Mouse (Mus musculus): ENCODE data around the gene Eps15l1. TPM values are rescaled to one million over a fixed set of nuclear protein-coding genes. Genes with fewer than 3 reads are reported as not detected.

Gene Eps15l1
- polyA plus RNA-seq, 1 experiment from 2014 or later: 51.9 TPM

GRCm38 (mm10) chr8:72321635-72322441 lies 99.4 kb downstream of the Eps15l1 start:
- peak overlapping the region; percentile 15; the same call in 1 of the 2 replicates for H3K4me2 ChIP-seq (ENCODE audit: low read length)
- H3K4me1 ChIP-seq (ENCODE audit: control insufficient read depth, insufficient read depth, low read depth, low read length): peaks cover 14% of the 10 kb centered on the region

GRCm38 (mm10) chr8:72320803-72321583 lies 100.3 kb downstream of the Eps15l1 start:
- Histone ChIP-seq H3K27ac (ENCODE audit: low read depth, low read length) (no peak overlapping the region), H3K4me3 (ENCODE audit: low read length) (peak overlapping the region; percentile 58), H3K27me3 (replicated peaks; ENCODE audit: control insufficient read depth, insufficient read depth, low read length) (peaks cover 31% of the 10 kb centered on the region), H3K4me1 (ENCODE audit: control insufficient read depth, insufficient read depth, low read depth, low read length) (peaks cover 14% of the 10 kb centered on the region), H3K9ac (ENCODE audit: low read depth, low read length) (peak overlapping the region; percentile 35; the same call in 1 of the 2 replicates), H3K9me3 (ENCODE audit: control insufficient read depth, low read length) (no peaks in the 10 kb centered on the region), H3K4me2 (ENCODE audit: low read length) (peak overlapping the region; percentile 19), H3K36me3 (ENCODE audit: control insufficient read depth, insufficient read depth, low read length) (no peaks in the 10 kb centered on the region)
- ATAC-seq: no peak
- WGBS: 61% methylated on average over 25 of the region's 25 CpGs

More at GRCm38 (mm10) chr8:72321635-72322441, 99.4 kb downstream of the Eps15l1 start:
- Histone ChIP-seq H3K27me3 (replicated peaks; ENCODE audit: control insufficient read depth, insufficient read depth, low read length) (peaks cover 31% of the 10 kb centered on the region), H3K27ac (ENCODE audit: low read depth, low read length) (no peak overlapping the region), H3K9ac (ENCODE audit: low read depth, low read length) (no peak overlapping the region; the same call in 1 of the 2 replicates), H3K4me3 (ENCODE audit: low read length) (no peak overlapping the region), H3K9me3 (ENCODE audit: control insufficient read depth, low read length) (no peaks in the 10 kb centered on the region), H3K36me3 (ENCODE audit: control insufficient read depth, insufficient read depth, low read length) (no peaks in the 10 kb centered on the region)
- WGBS: 90% methylated on average over 20 of the region's 20 CpGs
- no peak for ATAC-seq

- Histone ChIP-seq H3K4me2 (ENCODE audit: low read length) (peak overlapping the region; percentile 67), H3K9ac (ENCODE audit: low read depth, low read length) (peak overlapping the region; percentile 70), H3K9me3 (ENCODE audit: control insufficient read depth, low read length) (no peaks in the 10 kb centered on the region), H3K27me3 (replicated peaks; ENCODE audit: control insufficient read depth, insufficient read depth, low read length) (peaks cover 31% of the 10 kb centered on the region), H3K4me1 (ENCODE audit: control insufficient read depth, insufficient read depth, low read depth, low read length) (peaks cover 14% of the 10 kb centered on the region), H3K4me3 (ENCODE audit: low read length) (peak overlapping the region; percentile 58), H3K27ac (ENCODE audit: low read depth, low read length) (peak overlapping the region; percentile 17; the same call in 1 of the 2 replicates), H3K36me3 (ENCODE audit: control insufficient read depth, insufficient read depth, low read length) (no peaks in the 10 kb centered on the region)
- ATAC-seq: no peak
- WGBS: 8% methylated on average over 53 of the region's 55 CpGs
These were observed 101.1 kb downstream of the Eps15l1 start for GRCm38 (mm10) chr8:72319921-72320802.

GRCm38 (mm10) chr8:72319397-72319796 lies 101.9 kb downstream of the Eps15l1 start:
- peak; percentile 4; the same call in 1 of the 2 replicates for ATAC-seq
- H3K27me3 ChIP-seq (replicated peaks; ENCODE audit: control insufficient read depth, insufficient read depth, low read length): peaks cover 31% of the 10 kb centered on the region
- 1% methylated on average over 47 of the region's 48 CpGs for WGBS

GRCm38 (mm10) chr8:72318801-72319322 lies 102.4 kb downstream of the Eps15l1 start, which contains the start of gene Klf2:
Gene Klf2 (plus strand): TSS chr8:72319033.
- Histone ChIP-seq H3K9ac (ENCODE audit: low read depth, low read length) (peak within 1 kb of the TSS; percentile 70), H3K4me1 (ENCODE audit: control insufficient read depth, insufficient read depth, low read depth, low read length) (peaks cover 14% of the 10 kb centered on the region), H3K4me3 (ENCODE audit: low read length) (peak within 1 kb of the TSS; percentile 58), H3K27me3 (replicated peaks; ENCODE audit: control insufficient read depth, insufficient read depth, low read length) (peaks cover 31% of the 10 kb centered on the region), H3K27ac (ENCODE audit: low read depth, low read length) (peak within 1 kb of the TSS; percentile 39; the same call in 1 of the 2 replicates), H3K36me3 (ENCODE audit: control insufficient read depth, insufficient read depth, low read length) (no peaks in the 10 kb centered on the region), H3K9me3 (ENCODE audit: control insufficient read depth, low read length) (no peaks in the 10 kb centered on the region), H3K4me2 (ENCODE audit: low read length) (peak within 1 kb of the TSS; percentile 67)
- ATAC-seq: peak; percentile 95
- WGBS: under 1% methylated on average over 25 of the region's 46 CpGs

More at GRCm38 (mm10) chr8:72319397-72319796, 101.9 kb downstream of the Eps15l1 start:
- peak overlapping the region; percentile 58 for H3K4me3 ChIP-seq (ENCODE audit: low read length)
- H3K27ac ChIP-seq (ENCODE audit: low read depth, low read length): peak overlapping the region; percentile 39; the same call in 1 of the 2 replicates
- H3K4me2 ChIP-seq (ENCODE audit: low read length): peak overlapping the region; percentile 67
- peak overlapping the region; percentile 70 for H3K9ac ChIP-seq (ENCODE audit: low read depth, low read length)
- no peaks in the 10 kb centered on the region for H3K9me3 ChIP-seq (ENCODE audit: control insufficient read depth, low read length)
- no peaks in the 10 kb centered on the region for H3K36me3 ChIP-seq (ENCODE audit: control insufficient read depth, insufficient read depth, low read length)
- peaks cover 14% of the 10 kb centered on the region for H3K4me1 ChIP-seq (ENCODE audit: control insufficient read depth, insufficient read depth, low read depth, low read length)

GRCm38 (mm10) chr8:72317741-72318301 lies 103.4 kb downstream of the Eps15l1 start:
- 55% methylated on average over 5 of the region's 5 CpGs for WGBS
- Histone ChIP-seq H3K36me3 (ENCODE audit: control insufficient read depth, insufficient read depth, low read length) (no peaks in the 10 kb centered on the region), H3K4me2 (ENCODE audit: low read length) (no peak overlapping the region), H3K4me1 (ENCODE audit: control insufficient read depth, insufficient read depth, low read depth, low read length) (peaks cover 14% of the 10 kb centered on the region), H3K9ac (ENCODE audit: low read depth, low read length) (no peak overlapping the region), H3K27ac (ENCODE audit: low read depth, low read length) (no peak overlapping the region), H3K27me3 (replicated peaks; ENCODE audit: control insufficient read depth, insufficient read depth, low read length) (peaks cover 31% of the 10 kb centered on the region), H3K9me3 (ENCODE audit: control insufficient read depth, low read length) (no peaks in the 10 kb centered on the region), H3K4me3 (ENCODE audit: low read length) (no peak overlapping the region)
- no peak for ATAC-seq

GRCm38 (mm10) chr8:72316053-72316695 lies 105.1 kb downstream of the Eps15l1 start:
- H3K4me3 ChIP-seq (ENCODE audit: low read length): no peak overlapping the region
- H3K27me3 ChIP-seq (replicated peaks; ENCODE audit: control insufficient read depth, insufficient read depth, low read length): peaks cover 18% of the 10 kb centered on the region
- no peak overlapping the region for H3K9ac ChIP-seq (ENCODE audit: low read depth, low read length)
- no peak for ATAC-seq
- H3K9me3 ChIP-seq (ENCODE audit: control insufficient read depth, low read length): no peaks in the 10 kb centered on the region
- no peak overlapping the region for H3K27ac ChIP-seq (ENCODE audit: low read depth, low read length)
- no peak overlapping the region for H3K4me2 ChIP-seq (ENCODE audit: low read length)
- no peaks in the 10 kb centered on the region for H3K36me3 ChIP-seq (ENCODE audit: control insufficient read depth, insufficient read depth, low read length)
- WGBS: 17% methylated on average over 10 of the region's 10 CpGs
- peaks cover 14% of the 10 kb centered on the region for H3K4me1 ChIP-seq (ENCODE audit: control insufficient read depth, insufficient read depth, low read depth, low read length)

All from hindbrain, embryonic 16.5 days (tissue).